Mouse (Mus musculus) yolk sac, embryonic 10.5 days (tissue): ENCODE data around the gene Rnf135.
"Not testable (repeated sequence)": the region's sequence is repeated elsewhere in the genome, so short reads cannot be mapped to it uniquely, and the experiment has no call there.

Experiments used
- DNase-seq: peaks from one replicate; pipeline ENCODE4 v3.0.0-alpha.2; 2017; ENCODE audit warnings: low spot score

Rnf135 gene

GRCm38 (mm10) chr11:80183705-80184255 lies at the start of gene Rnf135:
TSS of gene Rnf135 (plus strand) at chr11:80183851.
- peak; percentile 92 for DNase-seq

GRCm38 (mm10) chr11:80134744-80135143 lies 48.9 kb upstream of the Rnf135 start:
- DNase-seq = no peak

GRCm38 (mm10) chr11:80135954-80136683 lies 47.5 kb upstream of the Rnf135 start:
- no peak for DNase-seq

- no peak for DNase-seq
Measured at GRCm38 (mm10) chr11:80136786-80137185, 46.9 kb upstream of the Rnf135 start.

- DNase-seq = no peak
Measured at GRCm38 (mm10) chr11:80137773-80138172, 45.9 kb upstream of the Rnf135 start.

- DNase-seq = peak; percentile 88
Measured at GRCm38 (mm10) chr11:80141825-80142521, 41.7 kb upstream of the Rnf135 start, which contains the start of gene Tefm. TSS of gene Tefm (minus strand) at chr11:80142175.

- DNase-seq = no peak
Measured at GRCm38 (mm10) chr11:80142872-80143271, 40.8 kb upstream of the Rnf135 start.

- DNase-seq = peak; percentile 69
Measured at GRCm38 (mm10) chr11:80145787-80146275, 37.8 kb upstream of the Rnf135 start.

GRCm38 (mm10) chr11:80147748-80148147 lies 35.9 kb upstream of the Rnf135 start:
- no peak for DNase-seq

- DNase-seq = no peak
Measured at GRCm38 (mm10) chr11:80148313-80148712, 35.3 kb upstream of the Rnf135 start.

- not testable (repeated sequence) for DNase-seq
Measured at GRCm38 (mm10) chr11:80148974-80149373, 34.7 kb upstream of the Rnf135 start.

- no peak for DNase-seq
Measured at GRCm38 (mm10) chr11:80149412-80150023, 34.1 kb upstream of the Rnf135 start.

GRCm38 (mm10) chr11:80150566-80150965 lies 33.1 kb upstream of the Rnf135 start:
- no peak for DNase-seq

GRCm38 (mm10) chr11:80151541-80151940 lies 32.1 kb upstream of the Rnf135 start:
- DNase-seq = no peak

- no peak for DNase-seq
Measured at GRCm38 (mm10) chr11:80152376-80152775, 31.3 kb upstream of the Rnf135 start.

GRCm38 (mm10) chr11:80153857-80154495 lies 29.7 kb upstream of the Rnf135 start, which contains the start of gene Adap2:
TSS of gene Adap2 (plus strand) at chr11:80154105.
- peak; percentile 91 for DNase-seq

- DNase-seq = no peak
Measured at GRCm38 (mm10) chr11:80154501-80154900, 29.1 kb upstream of the Rnf135 start.

GRCm38 (mm10) chr11:80155541-80155940 lies 28.1 kb upstream of the Rnf135 start:
- DNase-seq = no peak

GRCm38 (mm10) chr11:80155961-80156360 lies 27.7 kb upstream of the Rnf135 start:
- DNase-seq = no peak

- DNase-seq = no peak
Measured at GRCm38 (mm10) chr11:80156841-80157240, 26.8 kb upstream of the Rnf135 start.

- DNase-seq = peak; percentile 71
Measured at GRCm38 (mm10) chr11:80159018-80159417, 24.6 kb upstream of the Rnf135 start.

GRCm38 (mm10) chr11:80161041-80161440 lies 22.6 kb upstream of the Rnf135 start:
- DNase-seq = no peak
